In the genomic region with DNA sequence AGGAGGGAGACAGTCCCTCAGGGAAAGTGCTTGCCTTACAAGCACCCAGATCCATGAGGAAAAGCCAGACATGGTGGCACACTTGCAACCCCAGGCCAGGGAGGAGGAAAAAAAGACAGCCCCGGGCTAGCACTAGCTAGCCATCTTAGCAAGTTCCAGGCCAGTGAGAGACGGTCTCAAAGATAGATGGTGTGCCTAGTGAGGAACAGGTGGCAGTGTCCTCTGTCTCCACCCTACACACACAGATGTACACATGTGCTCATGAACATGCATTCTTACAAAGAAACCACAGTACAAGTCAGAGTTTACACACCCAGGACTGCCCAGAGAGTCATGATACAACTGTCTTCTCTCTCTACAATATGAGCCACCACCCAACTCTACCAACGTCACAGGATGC, we compare ENCODE assay signal across 23 mouse cellular contexts.
"Had no signal": no experiment of that assay in that cellular context is flagged by ENCODE, and none has a peak within 500 bp of the region (broad histone marks: within the 10 kb centered on the region; RNA-seq: fewer than 3 reads in every experiment).

No protein-coding gene starts in this region.

- H3K27ac ChIP-seq: gastrocnemius, adult 2 months; heart, embryonic 10.5 days; hindbrain, embryonic 10.5 days; hindbrain, embryonic 12.5 days; hindbrain, embryonic 14.5 days; intestine, embryonic 15.5 days; layer of hippocampus, adult 2 months; left cerebral cortex, adult 2 months; limb, embryonic 13.5 days; limb, embryonic 15.5 days had no signal

- H3K4me3 ChIP-seq: gastrocnemius, adult 2 months; heart, embryonic 10.5 days; heart, embryonic 12.5 days; hindbrain, embryonic 10.5 days; hindbrain, embryonic 12.5 days; intestine, embryonic 15.5 days; layer of hippocampus, adult 2 months; left cerebral cortex, adult 2 months; limb, embryonic 13.5 days; limb, embryonic 15.5 days had no signal

- H3K9ac ChIP-seq: heart, embryonic 12.5 days; hindbrain, embryonic 12.5 days; hindbrain, embryonic 14.5 days; intestine, embryonic 15.5 days; limb, embryonic 13.5 days; limb, embryonic 15.5 days had no signal

- ATAC-seq: hindbrain, embryonic 16.5 days; inflammation-experienced regulatory T-cells, adult 6 months; intestine, embryonic 15.5 days; intestine, postnatal 0 days had no signal

- H3K36me3 ChIP-seq: intestine, embryonic 15.5 days had no signal

- H3K27me3 ChIP-seq: heart, embryonic 12.5 days; hindbrain, embryonic 12.5 days; intestine, embryonic 15.5 days; limb, embryonic 13.5 days; limb, embryonic 15.5 days had no signal

- H3K4me1 ChIP-seq: heart, embryonic 10.5 days had no signal

- H3K9me3 ChIP-seq: heart, embryonic 10.5 days; heart, embryonic 12.5 days; hindbrain, embryonic 10.5 days; hindbrain, embryonic 12.5 days; intestine, embryonic 15.5 days; limb, embryonic 13.5 days; limb, embryonic 15.5 days had no signal

- DNase-seq: gastrocnemius, adult 2 months; gastrocnemius, postnatal 10 days; gastrocnemius, postnatal 25 days; heart, postnatal 10 days; heart, postnatal 4 days; kidney, adult 18-20 months; kidney, adult 8-10 months; kidney, postnatal 10 days; kidney, postnatal 25 days; kidney, postnatal 4 days had no signal

- H3K4me2 ChIP-seq: heart, embryonic 12.5 days; hindbrain, embryonic 12.5 days; hindbrain, embryonic 14.5 days; intestine, embryonic 15.5 days; limb, embryonic 13.5 days; limb, embryonic 15.5 days had no signal
